Mouse (Mus musculus) c-Kit-negative CD71-positive TER-119-positive erythroid progenitor cells, embryonic 14.5 days (primary cell): Measurements from ENCODE around the gene Slc44a5.
"Not testable (repeated sequence)": the region's sequence is repeated elsewhere in the genome, so short reads cannot be mapped to it uniquely, and the experiment has no call there.

Experiments used
- DNase-seq: peaks from one replicate; pipeline ENCODE4 v3.0.0-alpha.2; 2013; ENCODE audit warnings: low read depth, low spot score

The Slc44a5 gene

GRCm38 (mm10) chr3:154093745-154094322, 120.6 kb downstream of the Slc44a5 start:
- DNase-seq = no peak

- DNase-seq = no peak
These were observed 128.4 kb downstream of the Slc44a5 start for GRCm38 (mm10) chr3:154101671-154102070.

- DNase-seq = no peak
These were observed 137.3 kb downstream of the Slc44a5 start for GRCm38 (mm10) chr3:154110528-154110927.

GRCm38 (mm10) chr3:154111221-154111620, 138.0 kb downstream of the Slc44a5 start:
- no peak for DNase-seq

- no peak for DNase-seq
These were observed 141.8 kb downstream of the Slc44a5 start for GRCm38 (mm10) chr3:154114991-154115390.

- DNase-seq = no peak
These were observed 142.2 kb downstream of the Slc44a5 start for GRCm38 (mm10) chr3:154115478-154115877.

- DNase-seq = no peak
These were observed 142.8 kb downstream of the Slc44a5 start for GRCm38 (mm10) chr3:154116000-154116399.

GRCm38 (mm10) chr3:154118992-154119603, 145.9 kb downstream of the Slc44a5 start:
- no peak for DNase-seq

GRCm38 (mm10) chr3:154122531-154122930, 149.3 kb downstream of the Slc44a5 start:
- DNase-seq = no peak

- no peak for DNase-seq
These were observed 151.8 kb downstream of the Slc44a5 start for GRCm38 (mm10) chr3:154124890-154125575.

GRCm38 (mm10) chr3:154125768-154126376, 152.6 kb downstream of the Slc44a5 start:
- no peak for DNase-seq

GRCm38 (mm10) chr3:154127246-154127645, 154.0 kb downstream of the Slc44a5 start:
- no peak for DNase-seq

- no peak for DNase-seq
These were observed 155.8 kb downstream of the Slc44a5 start for GRCm38 (mm10) chr3:154129036-154129435.

GRCm38 (mm10) chr3:154130431-154131114, 157.3 kb downstream of the Slc44a5 start:
- no peak for DNase-seq

- no peak for DNase-seq
These were observed 160.8 kb downstream of the Slc44a5 start for GRCm38 (mm10) chr3:154133986-154134385.

- DNase-seq = no peak
These were observed 161.5 kb downstream of the Slc44a5 start for GRCm38 (mm10) chr3:154134701-154135100.

- DNase-seq = no peak
These were observed 163.3 kb downstream of the Slc44a5 start for GRCm38 (mm10) chr3:154136501-154136900.

GRCm38 (mm10) chr3:154141346-154141745, 168.1 kb downstream of the Slc44a5 start:
- no peak for DNase-seq

GRCm38 (mm10) chr3:154142618-154143017, 169.4 kb downstream of the Slc44a5 start:
- DNase-seq = no peak

GRCm38 (mm10) chr3:154145750-154146149, 172.5 kb downstream of the Slc44a5 start:
- DNase-seq = no peak

- no peak for DNase-seq
These were observed 176.5 kb downstream of the Slc44a5 start for GRCm38 (mm10) chr3:154149778-154150177.

- not testable (repeated sequence) for DNase-seq
These were observed 180.3 kb downstream of the Slc44a5 start for GRCm38 (mm10) chr3:154153541-154153940.
